Mouse (Mus musculus) olfactory bulb, adult 2 months (tissue): Measurements from ENCODE around the gene Slc25a14. TPM values are rescaled to one million over a fixed set of nuclear protein-coding genes. Genes with fewer than 3 reads are reported as not detected.

Experiments
- H3K27ac ChIP-seq: fragments of 200-500 bp; 2 replicates; pipeline ENCODE4 v1.5.1; 2012; ENCODE audit warnings: low read depth, low read length; ENCODE audit not compliant: insufficient read depth
- H3K4me1 ChIP-seq: fragments of 200-500 bp; 2 replicates; pipeline ENCODE4 v1.6.1; 2012; ENCODE audit warnings: low read length; ENCODE audit not compliant: control insufficient read depth, insufficient read depth
- H3K4me3 ChIP-seq: fragments of 200-500 bp; 2 replicates; pipeline ENCODE4 v1.5.1; 2012; ENCODE audit warnings: mild to moderate bottlenecking, low read depth, low read length, moderate library complexity; ENCODE audit not compliant: insufficient read depth
- CTCF ChIP-seq: fragments of 200-500 bp; IDR thresholded peaks from 2 replicates; pipeline ENCODE4 v1.5.1; 2012; ENCODE audit warnings: low read depth, mild to moderate bottlenecking, low read length, moderate library complexity; ENCODE audit not compliant: insufficient read depth
- POLR2A ChIP-seq: fragments of 200-500 bp; IDR thresholded peaks from 2 replicates; pipeline ENCODE4 v1.6.1; 2012; ENCODE audit warnings: mild to moderate bottlenecking, low read depth, low read length, moderate library complexity; ENCODE audit not compliant: insufficient read depth
- WGBS: fragments of 180-500 bp; shearing (Covaris S2); methylation state at CpG from one replicate; pipeline ENCODE4 v1.1.7; 2018; 5-methylcytosine and 5-hydroxymethylcytosine counted together
- polyA plus RNA-seq: library from polyadenylated mRNA; stranded (reverse); fragments of >200 nt; gene quantifications from 2 replicates; pipeline ENCODE4 v1.2.4, GENCODE M21; 2012; ENCODE audit warnings: low replicate concordance; ENCODE audit not compliant: missing spikeins, insufficient read depth, insufficient read length

Gene Slc25a14
- polyA plus RNA-seq = not detected in 2 replicates

- Histone ChIP-seq H3K27ac (peak within 1 kb of the TSS; percentile 95), H3K4me3 (peak within 1 kb of the TSS; percentile 95), H3K4me1 (no peaks in the 10 kb centered on the region)
- 9% methylated on average over 38 of the region's 38 CpGs for WGBS
- TF ChIP-seq CTCF (no peak), POLR2A (peak; percentile 64)
Measured at GRCm38 (mm10) chrX:48623379-48624053, at the start of gene Slc25a14. Gene Slc25a14, plus strand, starts transcription at chrX:48623413.

- Histone ChIP-seq H3K4me1 (no peaks in the 10 kb centered on the region), H3K27ac (no peak overlapping the region), H3K4me3 (no peak overlapping the region)
- TF ChIP-seq POLR2A (no peak), CTCF (no peak)
Measured at GRCm38 (mm10) chrX:48583332-48583731, 39.9 kb upstream of the Slc25a14 start.

- peak overlapping the region; percentile 53 for H3K27ac ChIP-seq
- 14% methylated on average over 13 of the region's 15 CpGs for WGBS
- H3K4me1 ChIP-seq = no peaks in the 10 kb centered on the region
- peak overlapping the region; percentile 56 for H3K4me3 ChIP-seq
- no peak for TF ChIP-seq CTCF
Measured at GRCm38 (mm10) chrX:48593721-48594098, 29.5 kb upstream of the Slc25a14 start.

GRCm38 (mm10) chrX:48594099-48594760, 29.0 kb upstream of the Slc25a14 start, which contains the start of gene Zfp280c:
Gene Zfp280c, minus strand, starts transcription at chrX:48594504.
- peak within 1 kb of the TSS; percentile 56 for H3K4me3 ChIP-seq
- H3K27ac ChIP-seq = peak within 1 kb of the TSS; percentile 70
- WGBS = 20% methylated on average over 42 of the region's 45 CpGs
- H3K4me1 ChIP-seq = no peaks in the 10 kb centered on the region
- TF ChIP-seq POLR2A (peak; percentile 38; the same call in 1 of the 2 replicates), CTCF (no peak)

GRCm38 (mm10) chrX:48596053-48596452, 27.2 kb upstream of the Slc25a14 start:
- TF ChIP-seq POLR2A (no peak), CTCF (no peak)
- no peak overlapping the region for H3K27ac ChIP-seq

GRCm38 (mm10) chrX:48596906-48597305, 26.3 kb upstream of the Slc25a14 start:
- TF ChIP-seq CTCF (no peak), POLR2A (no peak)
- Histone ChIP-seq H3K27ac (no peak overlapping the region), H3K4me3 (no peak overlapping the region), H3K4me1 (no peaks in the 10 kb centered on the region)
- WGBS = 91% methylated on average over 5 of the region's 5 CpGs

More at GRCm38 (mm10) chrX:48596053-48596452, 27.2 kb upstream of the Slc25a14 start:
- 82% methylated on average over 9 of the region's 9 CpGs for WGBS
- no peaks in the 10 kb centered on the region for H3K4me1 ChIP-seq
- H3K4me3 ChIP-seq = no peak overlapping the region

- H3K4me1 ChIP-seq = no peaks in the 10 kb centered on the region
- 53% methylated on average over 2 of the region's 2 CpGs for WGBS
- no peak for TF ChIP-seq POLR2A
- no peak for TF ChIP-seq CTCF
- H3K27ac ChIP-seq = no peak overlapping the region
- H3K4me3 ChIP-seq = no peak overlapping the region
Measured at GRCm38 (mm10) chrX:48604872-48605271, 18.3 kb upstream of the Slc25a14 start.

- peak overlapping the region; percentile 95 for H3K4me3 ChIP-seq
- H3K4me1 ChIP-seq = no peaks in the 10 kb centered on the region
- no peak for TF ChIP-seq POLR2A
- no peak for TF ChIP-seq CTCF
- peak overlapping the region; percentile 95 for H3K27ac ChIP-seq
- WGBS = 17% methylated on average over 4 of the region's 4 CpGs
Measured at GRCm38 (mm10) chrX:48623049-48623378, 199 bp upstream of the Slc25a14 start.

GRCm38 (mm10) chrX:48624054-48624420, 824 bp downstream of the Slc25a14 start:
- H3K4me3 ChIP-seq = peak overlapping the region; percentile 95
- no peak for TF ChIP-seq CTCF
- H3K27ac ChIP-seq = peak overlapping the region; percentile 95; the same call in 1 of the 2 replicates
- WGBS = 17% methylated on average over 9 of the region's 9 CpGs
- no peaks in the 10 kb centered on the region for H3K4me1 ChIP-seq
